Mouse (Mus musculus): ENCODE results near the gene Nt5dc2. TPM values are rescaled to one million over a fixed set of nuclear protein-coding genes. Genes with fewer than 3 reads are reported as not detected.

Nt5dc2 gene
- total and polyA plus RNA-seq, 2 experiments = 3.0 to 17.5 TPM

GRCm38 (mm10) chr14:31179677-31180365 lies 49.0 kb downstream of the Nt5dc2 start:
- Histone ChIP-seq H3K4me3 (ENCODE audit: insufficient read depth, low read depth, low read length) (no peak overlapping the region), H3K79me2 (ENCODE audit: control insufficient read depth, insufficient read depth, low read length) (no peaks in the 10 kb centered on the region), H3K27me3 (ENCODE audit: control insufficient read depth, insufficient read depth, low read length) (no peaks in the 10 kb centered on the region), H3K9ac (ENCODE audit: low read depth, low read length) (no peak overlapping the region), H3K36me3 (ENCODE audit: control insufficient read depth, insufficient read depth, low read length) (peaks cover 32% of the 10 kb centered on the region), H3K4me1 (ENCODE audit: control insufficient read depth, insufficient read depth, low read length) (peaks cover 22% of the 10 kb centered on the region), H3K27ac (replicated peaks; ENCODE audit: insufficient read depth, low read depth, low read length) (no peak overlapping the region)
- 89% methylated on average over 12 of the region's 12 CpGs for WGBS
- TF ChIP-seq CTCF (IDR thresholded peaks at IDR 0.05; ENCODE audit: low read depth, low read length) (no peak), POLR2A (IDR thresholded peaks at IDR 0.05; ENCODE audit: extremely low read depth, insufficient read depth, low read length) (0 out of 2 replicates have a peak, but pooled peaks have one; percentile 2)
- no peak for DNase-seq (ENCODE audit: extremely low read depth, low read depth, low spot score)

- 62% methylated on average over 4 of the region's 4 CpGs for WGBS
- no peak for DNase-seq (ENCODE audit: extremely low read depth, low read depth, low spot score)
- no peak for TF ChIP-seq POLR2A (IDR thresholded peaks at IDR 0.05; ENCODE audit: extremely low read depth, insufficient read depth, low read length)
- TF ChIP-seq CTCF (IDR thresholded peaks at IDR 0.05; ENCODE audit: low read depth, low read length) = no peak
- Histone ChIP-seq H3K27ac (replicated peaks; ENCODE audit: insufficient read depth, low read depth, low read length) (peak overlapping the region; percentile 49), H3K4me1 (ENCODE audit: control insufficient read depth, insufficient read depth, low read length) (peaks cover 22% of the 10 kb centered on the region), H3K36me3 (ENCODE audit: control insufficient read depth, insufficient read depth, low read length) (peaks cover 34% of the 10 kb centered on the region), H3K9ac (ENCODE audit: low read depth, low read length) (no peak overlapping the region), H3K4me3 (ENCODE audit: insufficient read depth, low read depth, low read length) (no peak overlapping the region), H3K27me3 (ENCODE audit: control insufficient read depth, insufficient read depth, low read length) (no peaks in the 10 kb centered on the region), H3K79me2 (ENCODE audit: control insufficient read depth, insufficient read depth, low read length) (no peaks in the 10 kb centered on the region)
Measured at GRCm38 (mm10) chr14:31181512-31181911, 50.7 kb downstream of the Nt5dc2 start.

DNA sequence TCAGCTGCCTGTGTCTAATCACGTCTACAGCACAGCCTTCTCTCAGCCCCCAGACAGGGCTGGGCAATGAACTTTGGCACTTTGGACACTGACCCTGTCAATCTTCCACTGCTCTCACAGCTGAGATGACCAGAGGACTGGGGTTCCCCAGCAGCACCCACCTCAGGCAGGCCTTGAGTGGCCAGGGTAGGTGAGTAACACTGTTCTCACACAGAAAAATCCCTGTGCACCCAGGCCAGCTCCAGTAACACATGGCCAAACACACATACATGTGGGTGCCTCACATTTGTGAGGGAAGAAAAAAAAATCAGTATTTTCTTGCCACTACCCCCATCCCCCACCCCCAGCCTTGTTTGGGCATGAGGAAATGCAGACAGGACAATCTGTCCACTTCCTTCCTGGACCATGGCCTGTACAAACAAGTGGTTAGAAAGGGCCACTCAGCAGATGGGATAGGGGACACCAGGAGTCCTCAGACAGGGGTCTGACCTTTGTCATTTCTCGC lies 52.0 kb downstream of the Nt5dc2 start:
- DNase-seq (ENCODE audit: extremely low read depth, low read depth, low spot score) = peak; percentile 72
- Histone ChIP-seq H3K36me3 (ENCODE audit: control insufficient read depth, insufficient read depth, low read length) (peaks cover 44% of the 10 kb centered on the region), H3K79me2 (ENCODE audit: control insufficient read depth, insufficient read depth, low read length) (no peaks in the 10 kb centered on the region), H3K9ac (ENCODE audit: low read depth, low read length) (no peak overlapping the region), H3K4me1 (ENCODE audit: control insufficient read depth, insufficient read depth, low read length) (peaks cover 22% of the 10 kb centered on the region), H3K27me3 (ENCODE audit: control insufficient read depth, insufficient read depth, low read length) (no peaks in the 10 kb centered on the region), H3K4me3 (ENCODE audit: insufficient read depth, low read depth, low read length) (no peak overlapping the region), H3K27ac (replicated peaks; ENCODE audit: insufficient read depth, low read depth, low read length) (peak overlapping the region; percentile 49)
- no peak for TF ChIP-seq POLR2A (IDR thresholded peaks at IDR 0.05; ENCODE audit: extremely low read depth, insufficient read depth, low read length)
- no peak for TF ChIP-seq CTCF (IDR thresholded peaks at IDR 0.05; ENCODE audit: low read depth, low read length)
- 4% methylated on average over 2 of the region's 2 CpGs for WGBS

GRCm38 (mm10) chr14:31183541-31183940 lies 52.7 kb downstream of the Nt5dc2 start:
- WGBS = 47% methylated on average over 5 of the region's 5 CpGs
- TF ChIP-seq POLR2A (IDR thresholded peaks at IDR 0.05; ENCODE audit: extremely low read depth, insufficient read depth, low read length) = no peak
- no peak for TF ChIP-seq CTCF (IDR thresholded peaks at IDR 0.05; ENCODE audit: low read depth, low read length)
- DNase-seq (ENCODE audit: extremely low read depth, low read depth, low spot score) = no peak

DNA sequence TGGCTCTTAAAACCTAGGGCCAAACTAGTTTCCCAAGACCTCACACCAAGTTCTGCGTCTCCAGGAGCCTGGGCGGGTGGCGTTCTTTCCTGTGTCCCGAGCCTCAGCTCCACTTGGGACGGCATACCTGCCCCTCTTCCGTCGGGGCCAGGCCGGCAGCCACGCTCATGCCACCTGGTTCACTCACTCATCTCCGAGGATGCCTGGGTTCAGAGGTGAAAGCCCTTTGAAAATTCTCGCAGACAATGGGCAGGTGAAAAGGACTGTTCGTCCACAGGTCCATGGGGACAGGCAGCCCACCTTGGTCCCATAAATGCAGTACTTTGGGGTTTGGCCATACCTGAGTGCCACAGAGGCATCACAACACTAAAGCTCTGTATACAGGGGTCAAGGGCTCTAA lies 53.3 kb downstream of the Nt5dc2 start:
- H3K27ac ChIP-seq (replicated peaks; ENCODE audit: insufficient read depth, low read depth, low read length) = 0 out of 2 replicates have a peak overlapping the region, but pooled peaks have one; percentile 9
- TF ChIP-seq CTCF (IDR thresholded peaks at IDR 0.05; ENCODE audit: low read depth, low read length) (no peak), POLR2A (IDR thresholded peaks at IDR 0.05; ENCODE audit: extremely low read depth, insufficient read depth, low read length) (no peak)
- 80% methylated on average over 12 of the region's 12 CpGs for WGBS
- H3K4me3 ChIP-seq (ENCODE audit: insufficient read depth, low read depth, low read length) = no peak overlapping the region
- no peak for DNase-seq (ENCODE audit: extremely low read depth, low read depth, low spot score)
- no peak overlapping the region for H3K9ac ChIP-seq (ENCODE audit: low read depth, low read length)
- H3K36me3 ChIP-seq (ENCODE audit: control insufficient read depth, insufficient read depth, low read length) = peaks cover 47% of the 10 kb centered on the region
- H3K4me1 ChIP-seq (ENCODE audit: control insufficient read depth, insufficient read depth, low read length) = peaks cover 22% of the 10 kb centered on the region
- no peaks in the 10 kb centered on the region for H3K79me2 ChIP-seq (ENCODE audit: control insufficient read depth, insufficient read depth, low read length)
- H3K27me3 ChIP-seq (ENCODE audit: control insufficient read depth, insufficient read depth, low read length) = no peaks in the 10 kb centered on the region

More at GRCm38 (mm10) chr14:31183541-31183940, 52.7 kb downstream of the Nt5dc2 start:
- 0 out of 2 replicates have a peak overlapping the region, but pooled peaks have one; percentile 3 for H3K9ac ChIP-seq (ENCODE audit: low read depth, low read length)
- no peak overlapping the region for H3K4me3 ChIP-seq (ENCODE audit: insufficient read depth, low read depth, low read length)
- no peaks in the 10 kb centered on the region for H3K79me2 ChIP-seq (ENCODE audit: control insufficient read depth, insufficient read depth, low read length)
- peaks cover 46% of the 10 kb centered on the region for H3K36me3 ChIP-seq (ENCODE audit: control insufficient read depth, insufficient read depth, low read length)
- no peaks in the 10 kb centered on the region for H3K27me3 ChIP-seq (ENCODE audit: control insufficient read depth, insufficient read depth, low read length)
- peaks cover 22% of the 10 kb centered on the region for H3K4me1 ChIP-seq (ENCODE audit: control insufficient read depth, insufficient read depth, low read length)
- peak overlapping the region; percentile 49 for H3K27ac ChIP-seq (replicated peaks; ENCODE audit: insufficient read depth, low read depth, low read length)

- Histone ChIP-seq H3K79me2 (ENCODE audit: control insufficient read depth, insufficient read depth, low read length) (peaks cover 2% of the 10 kb centered on the region; the same call in 1 of the 2 replicates), H3K4me1 (ENCODE audit: control insufficient read depth, insufficient read depth, low read length) (peaks cover 22% of the 10 kb centered on the region), H3K27me3 (ENCODE audit: control insufficient read depth, insufficient read depth, low read length) (no peaks in the 10 kb centered on the region), H3K27ac (replicated peaks; ENCODE audit: insufficient read depth, low read depth, low read length) (no peak overlapping the region), H3K9ac (ENCODE audit: low read depth, low read length) (no peak overlapping the region), H3K4me3 (ENCODE audit: insufficient read depth, low read depth, low read length) (no peak overlapping the region), H3K36me3 (ENCODE audit: control insufficient read depth, insufficient read depth, low read length) (peaks cover 57% of the 10 kb centered on the region)
- 28% methylated on average over 4 of the region's 4 CpGs for WGBS
- DNase-seq (ENCODE audit: extremely low read depth, low read depth, low spot score) = peak; percentile 73
- TF ChIP-seq POLR2A (IDR thresholded peaks at IDR 0.05; ENCODE audit: extremely low read depth, insufficient read depth, low read length) (no peak), CTCF (IDR thresholded peaks at IDR 0.05; ENCODE audit: low read depth, low read length) (no peak)
Measured at GRCm38 (mm10) chr14:31186656-31187055, 55.8 kb downstream of the Nt5dc2 start.

Other genes starting within 250 kb of the Nt5dc2 start
- gene Itih4, start 244.6 kb upstream of the Nt5dc2 start, total RNA-seq (2014; rRNA removed) = 1,004 and 1,280 TPM in 2 replicates
- 1,016 and 1,052 TPM in 2 replicates for gene Itih4, start 244.6 kb upstream of the Nt5dc2 start, polyA plus RNA-seq (2012; rRNA removed)
- gene Itih3, start 207.3 kb upstream of the Nt5dc2 start, total RNA-seq (2014; rRNA removed) = 603 and 791 TPM in 2 replicates
- 335 and 492 TPM in 2 replicates for gene Itih3, start 207.3 kb upstream of the Nt5dc2 start, polyA plus RNA-seq (2012; rRNA removed)
- 544 and 683 TPM in 2 replicates for gene Itih1, start 187.8 kb upstream of the Nt5dc2 start, total RNA-seq (2014; rRNA removed)
- gene Itih1, start 187.8 kb upstream of the Nt5dc2 start, polyA plus RNA-seq (2012; rRNA removed) = 457 and 504 TPM in 2 replicates
- gene Nek4, start 179.7 kb upstream of the Nt5dc2 start, total RNA-seq (2014; rRNA removed) = 6.7 and 7.5 TPM in 2 replicates
- gene Nek4, start 179.7 kb upstream of the Nt5dc2 start, polyA plus RNA-seq (2012; rRNA removed) = 2.9 and 3.1 TPM in 2 replicates
- gene Glt8d1, start 129.7 kb upstream of the Nt5dc2 start, total RNA-seq (2014; rRNA removed) = 8.8 and 10.2 TPM in 2 replicates
- 3.1 and 5.4 TPM in 2 replicates for gene Glt8d1, start 129.7 kb upstream of the Nt5dc2 start, polyA plus RNA-seq (2012; rRNA removed)
- 158 and 183 TPM in 2 replicates for gene Spcs1, start 129.4 kb upstream of the Nt5dc2 start, total RNA-seq (2014; rRNA removed)
- gene Spcs1, start 129.4 kb upstream of the Nt5dc2 start, polyA plus RNA-seq (2012; rRNA removed) = 101 and 128 TPM in 2 replicates
- gene Pbrm1, start 111.9 kb upstream of the Nt5dc2 start, total RNA-seq (2014; rRNA removed) = 26.3 and 28.7 TPM in 2 replicates
- 6.1 and 6.3 TPM in 2 replicates for gene Pbrm1, start 111.9 kb upstream of the Nt5dc2 start, polyA plus RNA-seq (2012; rRNA removed)
- gene Gnl3, start 111.9 kb upstream of the Nt5dc2 start, total RNA-seq (2014; rRNA removed) = 16.3 and 21.1 TPM in 2 replicates
- gene Gnl3, start 111.9 kb upstream of the Nt5dc2 start, polyA plus RNA-seq (2012; rRNA removed) = 8.3 and 18.2 TPM in 2 replicates
- 30.9 and 35.3 TPM in 2 replicates for gene Smim4, start 2.1 kb upstream of the Nt5dc2 start, total RNA-seq (2014; rRNA removed)
- gene Smim4, start 2.1 kb upstream of the Nt5dc2 start, polyA plus RNA-seq (2012; rRNA removed) = 63.8 and 65.1 TPM in 2 replicates
- gene Stab1, start 37.6 kb downstream of the Nt5dc2 start, total RNA-seq (2014; rRNA removed) = 27.0 and 39.5 TPM in 2 replicates
- gene Stab1, start 37.6 kb downstream of the Nt5dc2 start, polyA plus RNA-seq (2012; rRNA removed) = 32.7 and 52.3 TPM in 2 replicates
- gene Tnnc1, start 77.3 kb downstream of the Nt5dc2 start, total RNA-seq (2014; rRNA removed) = 0.27 and 0.83 TPM in 2 replicates
- gene Tnnc1, start 77.3 kb downstream of the Nt5dc2 start, polyA plus RNA-seq (2012; rRNA removed) = 0.32 TPM in 1 of 2 replicates, not detected in the other
- 66.7 and 83.0 TPM in 2 replicates for gene Nisch, start 85.9 kb downstream of the Nt5dc2 start, total RNA-seq (2014; rRNA removed)
- 107 and 152 TPM in 2 replicates for gene Nisch, start 85.9 kb downstream of the Nt5dc2 start, polyA plus RNA-seq (2012; rRNA removed)
- under 0.01 and 0.27 TPM in 2 replicates for gene Sema3g, start 86.8 kb downstream of the Nt5dc2 start, total RNA-seq (2014; rRNA removed)
- gene Sema3g, start 86.8 kb downstream of the Nt5dc2 start, polyA plus RNA-seq (2012; rRNA removed) = 0.05 and 0.19 TPM in 2 replicates
- gene Phf7, start 120.3 kb downstream of the Nt5dc2 start, total RNA-seq (2014; rRNA removed) = 6.9 and 9.0 TPM in 2 replicates
- gene Phf7, start 120.3 kb downstream of the Nt5dc2 start, polyA plus RNA-seq (2012; rRNA removed) = 4.4 and 4.5 TPM in 2 replicates
- 16.1 and 16.4 TPM in 2 replicates for gene Bap1, start 120.4 kb downstream of the Nt5dc2 start, total RNA-seq (2014; rRNA removed)
- 24.5 and 26.7 TPM in 2 replicates for gene Bap1, start 120.4 kb downstream of the Nt5dc2 start, polyA plus RNA-seq (2012; rRNA removed)
- under 0.01 and 0.07 TPM in 2 replicates for gene Dnah1, start 192.8 kb downstream of the Nt5dc2 start, total RNA-seq (2014; rRNA removed)
- 0.01 and 0.04 TPM in 2 replicates for gene Dnah1, start 192.8 kb downstream of the Nt5dc2 start, polyA plus RNA-seq (2012; rRNA removed)
- gene Capn7, start 205.6 kb downstream of the Nt5dc2 start, total RNA-seq (2014; rRNA removed) = 34.8 and 38.1 TPM in 2 replicates
- gene Capn7, start 205.6 kb downstream of the Nt5dc2 start, polyA plus RNA-seq (2012; rRNA removed) = 6.1 and 6.7 TPM in 2 replicates